Mouse (Mus musculus): Measurements from ENCODE around the gene Gm3055.
A peak's percentile ranks its signal among the peaks of the same experiment; 100 is the strongest.
"Not testable (repeated sequence)": the region's sequence is repeated elsewhere in the genome, so short reads cannot be mapped to it uniquely, and the experiment has no call there.

Gene Gm3055

GRCm38 (mm10) chr10:81770506-81771403 lies at the start of gene Gm3055:
Gm3055 (minus strand) TSS chr10:81771161.
- DNase-seq (ENCODE audit: low spot score in 2 of 2) = not testable (repeated sequence)

GRCm38 (mm10) chr10:81811899-81812298 lies 40.9 kb upstream of the Gm3055 start, which contains the start of gene Gm4767:
Gm4767 (plus strand) TSS chr10:81812186.
- peak in 1 of 2 experiments; percentile 16 for DNase-seq (ENCODE audit: low spot score in 2 of 2)

- DNase-seq (ENCODE audit: low spot score in 2 of 2) = not testable (repeated sequence)
These were observed 430 bp upstream of the Gm3055 start for GRCm38 (mm10) chr10:81771404-81771777.

GRCm38 (mm10) chr10:81704531-81705301 lies 66.2 kb downstream of the Gm3055 start, which contains the start of gene Zfp433:
Zfp433 (plus strand) TSS chr10:81704825.
- DNase-seq (ENCODE audit: low spot score in 2 of 2) = not testable (repeated sequence)

Data from cerebellum, postnatal 4 days (tissue).